Mouse (Mus musculus) left cerebral cortex, adult 11 months (tissue): ENCODE results near the gene Fat3.

Source experiments
- DNase-seq: peaks from one replicate; pipeline ENCODE4 v3.0.0; 2022; ENCODE audit warnings: low spot score

Gene Fat3

DNA sequence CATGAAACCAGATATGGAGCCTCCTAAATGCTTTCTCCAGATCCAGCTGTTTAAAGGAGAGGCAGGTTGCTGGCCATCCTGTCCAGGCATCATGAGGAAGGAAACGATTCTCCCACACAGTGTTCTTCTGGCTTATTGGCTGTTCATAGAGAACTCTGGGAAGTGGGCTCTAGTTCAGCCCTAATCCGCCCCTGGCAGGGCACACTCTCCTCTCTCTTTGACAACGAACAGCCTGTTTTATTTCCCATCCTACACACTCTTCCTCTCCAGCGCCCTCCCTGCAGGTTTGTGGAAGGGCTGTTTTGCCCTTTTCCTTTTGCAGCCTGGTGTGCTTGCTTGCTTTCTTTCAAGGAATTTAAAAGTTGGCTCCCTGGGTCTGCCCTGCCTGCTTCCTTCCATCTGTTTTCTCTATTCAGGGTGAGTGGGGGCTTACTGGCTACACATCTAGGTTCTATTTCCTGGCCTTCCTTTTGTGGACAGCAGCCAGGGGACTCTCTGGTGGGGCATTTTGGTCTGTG is 472.6 kb downstream of the Fat3 start:
- DNase-seq, result no peak

DNA sequence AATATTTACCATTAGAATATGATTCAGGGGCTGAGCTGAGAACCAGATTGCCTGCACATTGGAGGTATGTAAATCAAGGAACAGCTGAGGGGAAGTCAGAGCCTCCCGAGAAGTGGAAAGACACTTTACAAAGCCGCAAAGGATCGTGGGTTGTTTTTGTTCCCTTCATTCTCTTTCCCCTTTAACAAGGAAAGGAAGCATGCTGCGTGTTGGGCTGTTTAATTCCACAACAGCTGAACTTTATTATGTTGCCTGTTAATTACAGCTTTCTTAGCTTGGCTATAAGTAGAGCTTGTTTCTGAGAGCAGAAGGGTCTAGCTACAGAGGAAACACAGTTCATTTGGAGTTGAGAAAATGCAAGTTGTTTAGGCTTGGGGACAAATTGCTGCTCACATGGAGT is 475.0 kb downstream of the Fat3 start:
- no peak for DNase-seq

DNA sequence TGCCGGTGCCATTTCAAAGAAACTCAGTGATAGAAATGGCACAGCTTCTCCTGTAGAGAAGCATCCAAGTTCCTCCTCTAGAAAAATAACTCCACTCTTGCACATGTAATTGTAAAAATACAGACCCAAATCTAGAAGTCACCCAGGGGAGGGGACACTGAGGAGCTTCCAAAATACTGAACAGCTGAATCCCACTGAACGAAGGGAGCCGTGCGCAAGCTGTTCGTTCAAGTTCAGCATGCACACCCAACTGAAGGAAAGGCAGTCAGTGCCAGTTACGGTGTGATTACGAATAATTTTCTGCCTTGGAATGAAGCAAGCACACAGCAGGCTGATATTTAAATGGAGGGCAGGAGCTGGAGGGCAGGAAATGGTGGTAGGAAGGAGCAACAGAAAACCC is 476.4 kb downstream of the Fat3 start:
- no peak for DNase-seq

DNA sequence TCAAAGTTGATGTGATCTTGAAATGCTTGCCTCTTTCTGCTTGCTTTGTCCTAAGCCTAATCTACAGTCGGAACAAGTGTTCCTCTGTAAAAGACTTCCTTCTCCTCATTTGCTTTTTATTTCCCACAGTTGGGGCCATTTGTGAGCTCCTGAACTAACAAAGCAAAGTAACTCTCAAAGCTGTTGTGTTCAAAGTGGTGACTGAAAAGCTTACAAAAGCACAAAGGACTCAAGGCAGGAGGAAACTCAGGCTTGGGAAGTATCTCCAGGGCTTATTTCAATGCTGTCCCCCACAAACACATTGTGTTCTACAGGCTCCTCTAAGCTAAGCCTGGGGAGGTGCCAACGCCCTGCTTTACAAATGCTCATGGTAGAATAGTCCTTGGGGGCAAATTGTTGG is 487.0 kb downstream of the Fat3 start:
- DNase-seq, result peak; percentile 23

DNA sequence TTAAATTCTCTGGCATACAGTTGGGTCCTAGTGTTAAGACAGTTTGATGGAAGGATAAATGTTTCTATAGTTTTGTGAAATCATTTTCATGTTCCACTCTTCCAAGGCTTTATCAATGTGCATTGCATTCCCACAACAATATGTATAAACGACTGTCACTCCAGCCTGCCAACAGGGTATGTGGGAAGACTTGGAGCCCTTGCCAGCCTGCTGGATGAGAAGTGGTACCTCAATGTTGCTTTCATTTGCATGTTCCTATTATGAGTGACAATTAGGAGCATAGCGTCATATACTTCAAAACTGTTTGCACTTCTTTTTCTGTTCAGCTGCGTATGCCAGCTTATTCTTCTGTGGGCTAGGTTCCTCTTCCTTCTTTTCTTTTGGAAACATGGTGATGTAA is 489.7 kb downstream of the Fat3 start:
- no peak for DNase-seq

DNA sequence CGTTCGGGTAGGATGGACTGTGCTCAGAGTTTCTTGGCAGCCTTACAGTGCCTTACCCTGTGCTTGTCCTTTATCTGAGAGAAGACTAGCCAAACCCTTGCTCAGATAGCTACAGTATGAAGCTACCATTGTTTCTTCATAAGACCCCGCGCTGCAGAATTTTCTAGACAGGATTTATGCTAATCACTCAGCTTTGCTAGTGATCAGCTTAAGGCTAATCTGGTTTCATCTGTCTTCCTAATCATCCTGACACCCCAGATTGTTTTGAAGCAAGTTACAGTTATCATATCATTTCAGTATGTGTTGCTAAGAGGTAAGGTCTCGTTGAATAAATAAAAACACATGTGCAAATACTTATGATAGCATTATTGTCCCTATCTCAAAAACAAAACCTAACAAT is 493.6 kb downstream of the Fat3 start:
- DNase-seq, result no peak

DNA sequence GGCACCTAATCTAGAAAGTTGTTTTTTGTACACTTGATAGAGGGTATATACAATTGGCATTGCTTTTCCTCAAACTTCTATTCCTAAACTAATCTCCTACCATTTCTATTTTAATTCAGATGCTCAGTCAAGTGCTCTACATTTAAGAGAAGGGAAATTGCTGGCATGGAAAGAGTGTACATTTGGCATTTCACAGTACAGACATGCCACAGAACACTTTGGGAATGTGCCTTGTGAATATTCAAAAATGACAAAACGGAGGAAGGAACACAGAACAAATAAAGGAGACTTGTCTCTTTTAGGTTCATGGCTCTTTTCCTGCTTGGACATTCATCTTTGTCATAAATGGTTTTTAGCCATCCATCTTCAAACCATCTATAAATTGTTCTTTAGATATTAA is 498.1 kb downstream of the Fat3 start:
- no peak for DNase-seq

DNA sequence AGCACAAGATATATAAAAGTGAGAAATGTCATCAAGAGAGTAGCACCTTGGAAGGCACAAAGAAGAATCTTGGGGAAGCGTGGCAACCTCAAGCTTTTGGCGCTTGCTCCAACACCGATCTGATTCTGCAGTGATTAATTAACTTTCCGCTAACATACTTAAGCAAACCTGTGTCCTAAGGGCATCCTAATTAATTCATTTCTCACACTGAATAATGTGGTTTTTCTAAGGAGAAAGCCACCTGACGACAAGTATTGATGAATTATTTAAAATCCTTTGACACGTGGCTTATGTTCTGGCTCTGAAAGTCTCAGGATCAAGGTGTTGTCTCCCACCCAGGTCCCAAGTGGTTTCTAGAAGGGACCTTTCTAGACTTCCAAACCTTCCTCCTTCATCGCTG is 506.3 kb downstream of the Fat3 start:
- no peak for DNase-seq

DNA sequence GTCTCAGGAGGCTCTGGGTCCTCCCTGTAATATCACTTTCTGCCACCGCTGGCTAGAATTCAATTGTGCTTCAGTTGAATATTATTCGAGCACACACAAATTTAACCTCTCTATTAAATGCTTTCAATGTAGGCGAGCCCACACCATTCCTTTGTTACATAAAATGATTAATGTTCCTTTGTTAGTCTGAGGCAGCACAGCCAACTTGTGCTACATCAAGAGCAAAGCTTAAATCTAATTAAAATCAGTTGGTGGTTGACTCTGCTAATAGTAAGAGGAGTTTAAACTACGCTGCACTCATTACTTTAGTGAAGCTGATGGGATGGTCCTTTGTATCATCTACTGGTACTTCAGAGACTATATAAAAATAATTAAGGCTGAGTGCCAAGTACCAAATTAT is 506.9 kb downstream of the Fat3 start:
- peak; percentile 26 for DNase-seq

DNA sequence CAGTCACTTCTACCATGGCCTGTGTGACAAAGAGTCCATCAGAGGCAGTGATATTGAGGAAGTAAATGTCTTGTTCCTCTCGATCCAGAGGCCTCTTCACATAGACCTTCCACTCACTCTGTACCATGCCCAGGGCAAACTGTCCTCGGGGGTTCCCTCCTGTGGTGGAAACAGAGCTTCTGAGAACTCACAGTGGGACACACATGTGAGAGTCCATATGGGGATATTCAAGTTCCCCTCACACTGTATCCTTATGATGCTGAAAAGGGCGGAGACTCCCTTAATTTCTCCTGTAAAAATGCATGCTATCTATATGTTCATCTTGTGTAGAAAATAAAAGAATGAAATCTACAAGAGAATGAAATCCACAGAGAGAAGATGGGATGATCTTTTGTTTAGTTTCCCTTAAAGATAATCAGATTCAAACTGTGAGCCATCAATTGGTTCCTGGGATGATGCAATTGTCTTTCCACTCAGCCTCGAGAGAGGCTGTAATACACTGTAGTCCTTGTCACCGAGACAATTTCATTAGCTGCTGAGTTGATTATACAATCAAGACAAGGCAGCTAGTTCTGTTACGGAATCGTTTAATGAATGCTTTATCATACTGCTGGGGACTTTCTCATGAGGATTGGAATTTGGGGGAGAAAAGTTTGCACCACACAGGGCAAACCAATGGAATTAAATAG is 508.8 kb downstream of the Fat3 start:
- no peak for DNase-seq

DNA sequence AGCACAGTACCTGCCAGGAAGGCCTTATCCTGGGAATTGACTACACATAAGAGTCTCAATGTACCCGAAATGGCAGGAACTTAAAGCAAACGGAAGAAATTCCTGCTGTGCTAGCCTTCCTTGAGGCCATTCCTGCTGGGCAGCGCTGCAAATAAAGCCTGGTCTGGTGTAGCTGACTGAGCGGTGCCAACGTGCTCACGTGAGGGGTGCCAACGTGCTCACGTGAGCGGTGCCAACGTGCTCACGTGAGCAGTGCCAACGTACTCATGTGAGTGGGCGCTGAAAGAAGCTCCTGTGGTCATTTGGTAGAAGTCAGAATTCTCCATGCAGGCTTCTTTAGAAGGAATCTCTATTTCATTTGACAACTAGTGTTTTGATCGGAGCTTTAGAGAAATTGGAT is 522.8 kb downstream of the Fat3 start:
- no peak for DNase-seq

DNA sequence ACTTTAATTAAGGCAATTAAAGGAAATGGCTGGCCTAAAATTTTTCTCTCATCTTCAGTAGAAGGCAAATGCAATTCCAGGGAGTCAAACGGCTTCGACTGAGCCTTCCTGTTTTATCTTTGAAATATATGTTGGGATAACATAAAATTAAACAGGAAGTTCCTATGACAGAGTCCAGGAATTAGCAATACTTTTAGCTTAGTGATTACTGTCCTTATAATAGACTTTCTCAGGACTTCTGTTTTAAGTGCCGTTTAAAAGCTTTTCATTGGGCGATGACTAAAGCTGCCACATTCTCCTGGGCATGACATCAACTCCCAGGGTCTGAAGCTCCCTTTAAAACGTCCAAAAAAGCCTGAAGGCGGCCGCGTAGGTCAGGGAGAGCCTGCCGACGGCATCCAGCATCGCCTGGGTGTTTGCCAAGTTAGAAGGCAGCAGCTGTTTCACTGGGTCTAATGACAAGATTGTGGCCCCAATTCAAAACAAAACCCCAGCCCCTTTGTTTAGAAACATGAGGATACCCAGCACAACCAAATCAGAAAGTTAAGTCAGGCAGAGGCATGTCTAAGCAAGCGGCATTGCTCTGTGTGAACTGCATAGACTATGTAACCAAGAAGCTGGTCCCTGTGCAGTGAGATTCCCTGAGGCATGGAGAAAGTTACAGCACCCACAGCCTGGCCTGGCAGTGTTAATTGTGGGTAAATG is 524.0 kb downstream of the Fat3 start:
- no peak for DNase-seq

DNA sequence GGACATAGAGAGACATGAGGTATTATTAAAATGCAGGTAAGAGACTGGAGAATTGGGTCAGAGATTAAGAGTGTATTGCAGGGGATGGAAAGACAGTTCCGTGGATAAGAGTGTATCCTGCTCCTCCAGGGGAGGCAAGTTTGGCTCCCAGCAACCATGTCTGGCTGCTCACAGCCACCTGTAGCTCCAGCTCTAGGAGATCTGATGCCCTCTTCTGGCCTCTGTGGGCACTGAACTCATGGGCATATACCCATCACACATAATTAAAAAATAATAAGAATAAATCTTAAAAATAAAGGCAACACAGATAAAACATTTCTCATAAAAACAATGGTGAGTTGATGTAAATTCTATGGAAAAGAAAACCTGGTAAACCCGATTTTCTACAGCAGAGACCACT is 525.1 kb downstream of the Fat3 start:
- no peak for DNase-seq

DNA sequence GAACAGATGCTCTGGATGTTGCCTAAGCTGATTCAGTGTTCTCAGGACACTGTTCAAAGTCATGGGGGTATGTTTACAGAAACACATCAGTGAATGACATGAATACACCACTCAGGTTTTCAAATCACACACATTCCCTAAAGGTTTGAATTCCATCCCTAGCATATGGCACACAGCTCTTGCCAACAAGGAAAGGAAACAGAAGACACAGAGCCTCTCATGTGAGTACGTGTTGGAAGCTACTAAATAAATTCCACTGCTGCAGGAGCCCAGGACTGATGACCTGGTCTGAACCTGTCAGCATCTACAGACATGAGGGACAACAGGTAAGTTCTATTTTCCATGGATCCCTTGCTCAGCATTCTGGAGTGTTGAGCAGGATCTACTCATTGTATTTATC is 528.9 kb downstream of the Fat3 start:
- DNase-seq, result no peak

DNA sequence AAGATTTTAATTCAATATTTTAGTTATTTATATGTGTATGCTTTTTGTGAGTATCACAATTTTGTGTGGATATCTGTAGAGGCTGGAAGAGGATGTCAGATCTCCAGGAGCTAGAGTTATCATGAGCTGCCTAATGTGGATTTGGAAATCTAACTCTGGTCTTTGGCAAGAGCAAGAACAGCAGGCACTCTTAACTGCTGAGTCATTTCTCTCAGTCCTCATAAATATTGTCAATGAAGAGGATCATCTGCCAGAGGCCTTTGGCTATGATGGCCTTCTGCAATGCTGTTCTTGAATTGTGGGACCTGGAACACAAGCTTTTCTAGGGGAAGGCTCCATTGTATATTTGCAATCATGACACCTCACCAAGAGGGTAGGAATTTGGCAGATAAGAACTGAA is 529.7 kb downstream of the Fat3 start:
- DNase-seq, result no peak

DNA sequence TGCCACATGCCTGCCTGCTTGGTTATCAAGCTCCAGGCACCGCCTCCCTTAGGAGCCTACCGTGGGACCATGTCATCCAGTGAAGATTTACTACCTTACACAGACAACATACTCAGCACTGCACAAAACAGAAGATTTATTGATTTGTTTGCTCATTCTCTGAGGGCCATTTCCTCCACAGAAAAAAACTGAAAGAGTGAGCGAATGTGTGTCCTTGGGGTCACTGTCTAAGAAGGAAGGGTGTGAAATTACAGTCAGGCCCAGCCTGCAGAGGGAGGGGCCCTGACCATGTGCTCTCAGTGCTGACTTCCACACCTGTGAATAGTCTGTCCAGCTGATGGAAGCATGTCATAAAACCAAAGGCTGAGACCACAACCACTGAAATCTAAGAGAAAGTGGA is 536.9 kb downstream of the Fat3 start:
- DNase-seq, result no peak

DNA sequence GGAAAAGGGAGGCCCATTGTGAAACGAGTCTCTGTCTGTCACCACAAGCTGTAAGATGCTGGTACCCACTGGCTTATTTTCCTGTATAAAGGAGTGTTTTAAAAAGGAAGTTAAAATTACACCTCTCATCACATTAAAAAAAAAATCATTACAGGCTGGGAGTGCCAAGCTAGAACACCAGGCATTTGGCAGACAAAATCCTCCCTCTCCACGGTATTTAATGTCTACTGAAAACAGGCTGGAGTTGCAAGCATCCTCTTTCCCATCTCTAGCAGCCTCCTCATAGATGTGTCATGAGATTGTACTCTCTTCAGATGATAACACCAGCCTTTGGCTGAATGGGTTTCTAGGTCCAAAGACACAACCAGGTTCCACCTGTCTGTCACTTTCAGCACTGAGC is 538.2 kb downstream of the Fat3 start:
- peak; percentile 12 for DNase-seq

DNA sequence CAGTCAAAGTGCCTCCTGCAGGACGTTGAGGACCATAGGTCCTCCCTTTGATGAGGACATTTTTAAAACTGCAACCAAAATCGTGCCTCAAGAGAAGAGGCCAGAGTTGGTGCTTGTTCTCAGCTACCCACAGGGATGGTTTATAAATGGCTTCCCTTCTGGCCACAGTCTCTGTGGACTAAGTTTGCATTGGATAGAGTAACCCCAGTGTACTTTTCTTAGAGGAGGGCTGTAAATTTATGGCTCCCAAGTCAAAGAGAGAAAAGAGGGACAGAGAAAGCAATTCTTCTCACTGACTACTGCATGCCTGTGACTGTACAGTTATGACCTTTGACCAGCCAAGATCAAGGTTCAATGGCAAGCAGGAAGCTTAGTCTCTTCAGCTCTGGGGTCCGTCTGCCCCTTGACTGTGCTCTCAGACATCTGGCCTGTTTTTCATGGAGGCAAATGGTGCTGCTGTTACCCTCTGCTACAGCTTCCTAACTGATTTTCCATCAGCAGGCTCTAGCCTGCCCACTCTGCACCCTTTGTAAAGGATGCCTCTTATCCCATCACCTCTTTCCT is 542.8 kb downstream of the Fat3 start:
- DNase-seq, result no peak

DNA sequence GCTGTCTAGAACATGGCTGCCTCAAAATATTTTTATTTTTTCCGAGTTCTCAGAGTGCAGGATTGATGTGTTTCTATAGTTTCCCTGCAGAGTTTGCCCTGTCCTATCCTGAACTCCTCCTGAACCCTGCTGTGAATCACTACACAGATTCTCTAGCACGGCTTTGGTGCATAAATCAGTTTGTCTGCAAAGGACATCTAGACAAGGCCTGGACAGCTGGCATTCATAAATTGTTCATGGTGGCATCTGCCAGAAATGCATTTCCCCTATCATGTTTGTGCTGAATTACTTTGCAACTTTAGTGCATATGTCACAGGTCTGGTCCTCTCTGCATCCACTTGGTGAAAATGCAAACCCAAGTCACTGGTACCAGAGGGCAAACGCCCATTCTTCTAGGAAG is 543.3 kb downstream of the Fat3 start:
- DNase-seq, result no peak

DNA sequence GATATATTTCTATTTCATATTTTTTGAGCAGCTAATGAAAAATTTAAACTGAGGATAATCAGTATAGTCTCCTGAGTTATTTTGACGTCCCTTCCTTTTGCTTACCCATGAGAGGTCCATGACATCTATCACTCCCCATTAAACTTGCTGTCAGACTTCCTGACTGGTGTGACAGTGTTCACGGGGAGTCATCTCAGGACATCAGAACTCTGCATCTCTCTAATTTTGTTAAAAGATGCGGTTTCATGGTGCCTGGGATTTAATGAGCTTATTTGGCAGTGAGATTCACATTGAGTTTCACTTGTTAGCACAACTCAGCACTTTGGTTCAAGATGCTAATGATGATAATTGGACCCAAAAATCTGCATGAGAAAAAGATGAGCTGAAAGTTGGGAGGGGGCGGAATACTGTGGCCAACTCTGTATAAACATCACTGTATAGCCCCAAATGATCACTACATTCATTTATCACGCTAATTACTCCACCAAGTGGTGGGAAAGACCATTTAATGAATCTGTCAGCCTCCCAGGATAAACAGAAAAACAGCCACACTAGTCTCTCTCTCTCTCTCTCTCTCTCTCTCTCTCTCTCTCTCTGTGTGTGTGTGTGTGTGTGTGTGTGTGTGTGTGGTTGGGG is 545.8 kb downstream of the Fat3 start:
- DNase-seq, result no peak

DNA sequence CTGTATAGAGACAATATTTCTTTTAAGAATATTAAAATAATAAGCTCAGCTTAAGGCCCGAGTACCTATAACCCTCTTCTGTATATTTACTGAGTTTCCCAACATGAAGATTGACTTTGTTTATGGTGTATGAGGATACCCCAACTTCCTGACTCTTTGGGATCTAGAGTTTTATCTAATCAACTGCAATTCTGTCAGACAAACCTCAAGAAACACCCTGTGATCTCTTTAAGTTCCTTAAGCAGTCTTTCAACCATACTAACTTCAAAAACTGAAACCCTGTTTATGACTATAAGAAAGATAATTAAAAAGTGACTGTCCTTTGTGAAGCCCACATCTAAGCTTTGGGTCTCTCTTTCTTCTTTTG is 546.8 kb downstream of the Fat3 start:
- no peak for DNase-seq

DNA sequence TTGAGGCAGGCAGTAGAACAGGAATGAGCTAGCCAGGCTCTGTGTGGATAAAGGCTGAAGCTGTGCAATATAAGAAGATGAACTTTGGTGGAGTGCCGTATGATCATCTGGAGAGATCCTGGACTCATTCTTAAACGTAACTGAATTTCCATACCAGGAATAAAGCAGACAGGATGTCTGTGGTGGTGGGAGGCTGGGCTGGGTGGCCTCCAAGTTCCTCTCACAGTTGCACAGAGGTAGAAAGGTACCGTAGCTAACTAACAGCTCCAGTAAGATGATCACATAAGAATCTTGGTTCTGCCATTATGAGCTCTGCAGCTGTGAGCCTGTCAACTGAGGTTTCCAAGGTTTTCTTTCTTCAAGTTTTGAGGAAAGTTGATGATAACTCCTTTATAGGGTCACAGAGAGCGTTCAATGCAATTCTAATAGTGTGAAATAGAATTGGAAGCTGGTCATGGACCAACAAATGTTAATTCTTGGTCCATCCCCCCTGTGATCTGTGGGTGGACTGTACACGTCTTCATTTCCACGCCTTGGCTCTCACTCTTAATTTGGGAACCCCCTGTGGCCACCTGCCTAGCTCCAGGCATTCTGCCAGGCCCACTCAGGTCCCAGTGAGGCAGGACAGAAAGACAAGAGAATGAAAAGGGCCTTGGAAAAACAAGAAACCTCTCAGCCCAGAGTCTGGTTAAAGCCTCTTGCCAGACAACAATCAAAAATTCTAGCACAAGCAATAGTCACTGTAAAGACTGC is 547.3 kb downstream of the Fat3 start:
- no peak for DNase-seq
